Mouse (Mus musculus): ENCODE measurements around the gene Phactr3. TPM values are rescaled to one million over a fixed set of nuclear protein-coding genes. Genes with fewer than 3 reads are reported as not detected.

Phactr3 gene
- polyA plus RNA-seq, 1 experiment from 2014 or later: 1.8 TPM

DNA sequence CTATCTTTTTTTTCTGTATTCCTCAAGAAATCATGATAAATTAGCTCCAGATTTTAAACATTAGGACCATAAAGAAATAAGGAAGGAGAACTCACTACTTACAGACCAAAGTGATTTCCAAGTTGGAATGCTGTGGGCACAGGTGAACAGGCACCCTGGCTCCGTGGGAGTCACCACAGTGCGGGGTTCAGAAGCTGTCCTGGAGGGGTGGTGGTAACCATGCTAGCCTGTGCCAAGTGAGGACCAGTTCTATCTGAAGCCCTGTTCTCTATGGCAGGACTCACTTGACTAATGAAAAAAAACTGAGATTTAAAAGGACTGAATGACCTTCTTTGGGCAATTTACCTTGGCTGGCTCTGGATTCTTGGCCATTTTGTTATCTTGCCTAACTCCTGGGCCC is 10.9 kb downstream of the Phactr3 start:
- Histone ChIP-seq H3K36me3 (ENCODE audit: control insufficient read depth, insufficient read depth, low read length) (no peaks in the 10 kb centered on the region), H3K9ac (ENCODE audit: low read depth, low read length) (no peak overlapping the region), H3K4me1 (ENCODE audit: control insufficient read depth, insufficient read depth, low read length) (no peaks in the 10 kb centered on the region; the same call in 1 of the 2 replicates), H3K9me3 (ENCODE audit: control insufficient read depth, low read length) (no peaks in the 10 kb centered on the region), H3K27ac (replicated peaks; ENCODE audit: low read depth, low read length) (no peak overlapping the region), H3K27me3 (replicated peaks; ENCODE audit: control insufficient read depth, insufficient read depth, low read length) (no peaks in the 10 kb centered on the region), H3K4me2 (ENCODE audit: low read depth, low read length) (no peak overlapping the region), H3K4me3 (ENCODE audit: low read depth, low read length) (no peak overlapping the region)
- DNase-seq (ENCODE audit: low spot score) (no peak), ATAC-seq (ENCODE audit: low read depth) (no peak)
- WGBS: 67% methylated on average over 2 of the region's 2 CpGs

DNA sequence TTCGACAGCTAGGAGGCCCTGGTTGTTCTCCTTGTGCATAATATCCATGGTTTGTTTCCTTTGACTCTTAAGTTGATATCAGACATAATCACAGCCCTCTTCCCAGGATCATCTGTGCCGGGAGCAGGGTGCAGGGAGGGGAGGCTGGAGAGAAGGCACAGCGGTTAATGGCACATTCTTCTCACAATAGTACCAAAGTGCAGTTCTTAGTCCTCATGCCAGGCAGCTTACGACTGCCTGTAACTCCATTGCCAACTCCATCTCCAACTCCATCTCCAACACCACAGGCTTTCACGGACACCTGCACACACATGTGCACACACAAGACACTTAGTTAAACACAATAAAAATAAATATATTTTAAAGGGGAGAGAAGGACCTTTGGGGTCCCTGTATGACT is 11.8 kb downstream of the Phactr3 start:
- no peaks in the 10 kb centered on the region; the same call in 1 of the 2 replicates for H3K4me1 ChIP-seq (ENCODE audit: control insufficient read depth, insufficient read depth, low read length)
- H3K9me3 ChIP-seq (ENCODE audit: control insufficient read depth, low read length): no peaks in the 10 kb centered on the region
- no peak for DNase-seq (ENCODE audit: low spot score)
- no peak overlapping the region for H3K4me2 ChIP-seq (ENCODE audit: low read depth, low read length)
- H3K36me3 ChIP-seq (ENCODE audit: control insufficient read depth, insufficient read depth, low read length): no peaks in the 10 kb centered on the region
- no peaks in the 10 kb centered on the region for H3K27me3 ChIP-seq (replicated peaks; ENCODE audit: control insufficient read depth, insufficient read depth, low read length)
- H3K4me3 ChIP-seq (ENCODE audit: low read depth, low read length): no peak overlapping the region
- no peak overlapping the region for H3K9ac ChIP-seq (ENCODE audit: low read depth, low read length)
- no peak for ATAC-seq (ENCODE audit: low read depth)
- WGBS: 80% methylated on average over 5 of the region's 5 CpGs
- no peak overlapping the region for H3K27ac ChIP-seq (replicated peaks; ENCODE audit: low read depth, low read length)

DNA sequence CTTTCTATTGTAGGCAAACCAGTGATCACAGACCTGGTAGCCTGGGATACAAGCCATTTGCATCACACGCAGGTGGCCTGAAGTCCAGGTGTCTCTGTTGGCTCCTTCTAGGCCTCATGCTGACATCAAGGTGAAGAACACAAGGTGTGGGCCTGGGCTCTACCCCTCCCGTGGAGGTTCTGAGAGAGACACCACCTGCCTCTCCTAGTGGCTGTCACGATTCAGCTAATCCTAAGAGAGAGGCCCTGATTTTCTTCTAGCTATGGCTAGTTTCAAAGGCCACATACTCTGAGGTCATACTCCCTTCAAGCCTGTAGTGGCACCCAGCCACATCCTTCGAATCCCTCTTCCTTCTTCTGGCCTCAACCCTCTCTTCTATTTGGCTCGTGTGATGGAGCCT is 12.2 kb downstream of the Phactr3 start:
- Histone ChIP-seq H3K27me3 (replicated peaks; ENCODE audit: control insufficient read depth, insufficient read depth, low read length) (no peaks in the 10 kb centered on the region), H3K4me2 (ENCODE audit: low read depth, low read length) (no peak overlapping the region), H3K4me1 (ENCODE audit: control insufficient read depth, insufficient read depth, low read length) (no peaks in the 10 kb centered on the region; the same call in 1 of the 2 replicates), H3K4me3 (ENCODE audit: low read depth, low read length) (no peak overlapping the region), H3K27ac (replicated peaks; ENCODE audit: low read depth, low read length) (no peak overlapping the region), H3K36me3 (ENCODE audit: control insufficient read depth, insufficient read depth, low read length) (no peaks in the 10 kb centered on the region), H3K9ac (ENCODE audit: low read depth, low read length) (no peak overlapping the region), H3K9me3 (ENCODE audit: control insufficient read depth, low read length) (no peaks in the 10 kb centered on the region)
- ATAC-seq (ENCODE audit: low read depth) (no peak), DNase-seq (ENCODE audit: low spot score) (no peak)
- 72% methylated on average over 5 of the region's 5 CpGs for WGBS

DNA sequence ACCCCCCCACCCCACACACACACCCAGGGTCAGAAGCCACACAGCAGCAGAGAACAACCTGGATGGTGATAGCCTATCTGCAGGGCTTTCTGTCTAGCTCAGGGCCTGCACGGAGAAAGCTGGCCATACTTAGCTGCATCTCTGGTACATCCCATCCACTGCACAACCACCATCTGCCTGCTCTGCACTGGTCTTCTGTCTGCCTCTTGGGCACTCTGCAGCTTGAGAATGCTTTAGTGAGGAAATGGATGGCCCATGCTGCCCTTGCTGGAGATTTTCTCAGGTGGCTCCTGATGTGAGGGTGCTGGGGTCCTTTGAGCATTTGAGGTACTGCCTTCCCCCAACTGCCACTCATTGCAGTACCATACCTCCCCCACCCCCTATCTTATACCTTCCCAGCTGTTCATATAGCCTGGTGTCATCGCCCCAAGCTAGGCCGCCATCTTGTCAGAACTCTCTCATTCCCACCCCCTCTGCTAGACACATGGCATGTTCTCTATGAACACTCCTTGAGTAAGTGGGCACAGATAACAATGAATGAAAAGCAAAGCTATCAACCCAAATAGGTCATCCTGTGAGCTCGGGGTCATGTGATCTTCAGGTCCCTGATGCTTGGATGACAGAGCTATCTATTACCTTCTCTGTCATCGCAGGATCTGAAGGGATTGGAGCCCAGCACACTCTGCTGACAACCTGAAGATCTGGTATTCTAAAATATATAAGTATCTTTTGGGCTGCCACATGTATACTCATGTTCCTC is 13.0 kb downstream of the Phactr3 start:
- DNase-seq (ENCODE audit: low spot score) (no peak), ATAC-seq (ENCODE audit: low read depth) (no peak)
- no peak overlapping the region for H3K27ac ChIP-seq (replicated peaks; ENCODE audit: low read depth, low read length)

DNA sequence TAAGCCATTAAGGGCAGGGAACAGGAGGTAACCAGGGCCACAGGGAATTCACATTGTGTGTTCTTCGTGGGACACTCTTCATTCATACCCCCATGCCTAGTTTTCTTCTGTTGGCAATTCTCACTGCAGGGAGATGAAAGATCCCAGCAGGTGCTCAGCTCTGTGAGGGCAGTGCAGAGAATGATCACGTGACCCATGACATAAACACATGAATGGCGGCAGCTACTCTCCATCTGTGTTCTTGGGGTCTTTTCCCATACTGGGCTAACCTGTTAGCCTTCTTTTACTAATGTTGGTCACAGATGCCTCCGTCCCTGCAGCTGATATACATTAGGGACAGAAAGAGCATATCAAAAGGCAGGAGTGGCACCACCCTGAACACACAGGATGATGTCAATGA is 16.9 kb downstream of the Phactr3 start:
- no peak for DNase-seq (ENCODE audit: low spot score)
- WGBS: 44% methylated on average over 4 of the region's 4 CpGs

More for the DNA sequence above, 13.0 kb downstream of the Phactr3 start:
- H3K36me3 ChIP-seq (ENCODE audit: control insufficient read depth, insufficient read depth, low read length): no peaks in the 10 kb centered on the region
- H3K4me1 ChIP-seq (ENCODE audit: control insufficient read depth, insufficient read depth, low read length): no peaks in the 10 kb centered on the region; the same call in 1 of the 2 replicates
- H3K27me3 ChIP-seq (replicated peaks; ENCODE audit: control insufficient read depth, insufficient read depth, low read length): no peaks in the 10 kb centered on the region
- no peak overlapping the region for H3K4me2 ChIP-seq (ENCODE audit: low read depth, low read length)
- no peak overlapping the region for H3K9ac ChIP-seq (ENCODE audit: low read depth, low read length)
- H3K4me3 ChIP-seq (ENCODE audit: low read depth, low read length): no peak overlapping the region
- H3K9me3 ChIP-seq (ENCODE audit: control insufficient read depth, low read length): no peaks in the 10 kb centered on the region
- 89% methylated on average over 5 of the region's 5 CpGs for WGBS

DNA sequence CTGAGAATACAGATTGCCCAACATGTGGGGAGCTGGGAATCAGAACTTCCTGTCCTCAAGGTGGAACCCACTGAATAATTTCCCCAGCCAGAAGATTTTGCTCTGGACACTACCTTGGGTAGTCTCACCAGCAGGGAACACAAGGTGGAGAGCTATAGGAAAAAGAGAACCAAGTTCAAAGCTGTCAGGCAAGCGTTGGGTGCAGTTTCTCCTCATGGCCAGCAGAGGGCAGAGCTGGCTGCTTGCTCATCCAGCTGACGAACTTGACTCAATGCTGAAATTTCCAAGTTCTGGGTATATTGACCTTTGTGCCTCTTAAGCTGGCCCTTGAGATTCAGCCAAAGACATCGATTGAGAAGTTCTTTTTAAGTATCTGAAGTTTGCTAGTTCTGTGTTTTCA is 18.7 kb downstream of the Phactr3 start:
- Histone ChIP-seq H3K36me3 (ENCODE audit: control insufficient read depth, insufficient read depth, low read length) (no peaks in the 10 kb centered on the region), H3K27me3 (replicated peaks; ENCODE audit: control insufficient read depth, insufficient read depth, low read length) (peaks cover 13% of the 10 kb centered on the region), H3K27ac (replicated peaks; ENCODE audit: low read depth, low read length) (no peak overlapping the region), H3K4me1 (ENCODE audit: control insufficient read depth, insufficient read depth, low read length) (0 out of 2 replicates have a peak, but pooled peaks cover 3% of the 10 kb centered on the region), H3K4me2 (ENCODE audit: low read depth, low read length) (no peak overlapping the region), H3K9ac (ENCODE audit: low read depth, low read length) (no peak overlapping the region), H3K9me3 (ENCODE audit: control insufficient read depth, low read length) (no peaks in the 10 kb centered on the region), H3K4me3 (ENCODE audit: low read depth, low read length) (no peak overlapping the region)
- 7% methylated on average over 3 of the region's 3 CpGs for WGBS
- ATAC-seq (ENCODE audit: low read depth): 0 out of 2 replicates have a peak, but pooled peaks have one; percentile 41
- peak; percentile 54 for DNase-seq (ENCODE audit: low spot score)

More for the DNA sequence above, 16.9 kb downstream of the Phactr3 start:
- ATAC-seq (ENCODE audit: low read depth): no peak
- H3K9ac ChIP-seq (ENCODE audit: low read depth, low read length): no peak overlapping the region
- no peaks in the 10 kb centered on the region for H3K27me3 ChIP-seq (replicated peaks; ENCODE audit: control insufficient read depth, insufficient read depth, low read length)
- no peak overlapping the region for H3K27ac ChIP-seq (replicated peaks; ENCODE audit: low read depth, low read length)
- no peak overlapping the region for H3K4me3 ChIP-seq (ENCODE audit: low read depth, low read length)
- no peaks in the 10 kb centered on the region for H3K36me3 ChIP-seq (ENCODE audit: control insufficient read depth, insufficient read depth, low read length)
- H3K4me1 ChIP-seq (ENCODE audit: control insufficient read depth, insufficient read depth, low read length): no peaks in the 10 kb centered on the region
- no peaks in the 10 kb centered on the region for H3K9me3 ChIP-seq (ENCODE audit: control insufficient read depth, low read length)
- no peak overlapping the region for H3K4me2 ChIP-seq (ENCODE audit: low read depth, low read length)

DNA sequence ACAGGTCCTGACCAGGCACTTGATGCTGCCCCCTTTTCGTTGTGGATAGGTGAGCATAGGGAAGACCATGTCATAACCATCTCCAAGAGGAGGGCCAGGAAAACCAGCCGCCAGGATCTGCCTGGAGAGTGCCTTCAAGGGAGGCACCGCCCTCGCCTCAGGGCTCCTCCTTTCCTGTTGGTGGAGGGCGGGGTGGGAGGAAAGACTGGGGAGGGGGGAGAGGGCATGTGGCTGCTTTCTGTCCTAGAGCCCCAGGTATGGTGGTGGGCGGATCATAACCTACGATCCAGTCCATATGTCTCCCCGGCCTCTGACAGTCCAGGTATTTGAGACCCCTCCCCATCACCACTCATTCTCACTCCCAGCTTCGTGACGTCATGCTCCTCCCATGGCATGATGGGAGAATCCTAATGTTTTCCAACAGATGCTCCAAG is 22.7 kb downstream of the Phactr3 start:
- DNase-seq (ENCODE audit: low spot score) (no peak), ATAC-seq (ENCODE audit: low read depth) (0 out of 2 replicates have a peak, but pooled peaks have one; percentile 13)
- 0% methylated on average over 9 of the region's 10 CpGs for WGBS
- H3K4me2 ChIP-seq (ENCODE audit: low read depth, low read length): peak overlapping the region; percentile 57
- H3K9ac ChIP-seq (ENCODE audit: low read depth, low read length): no peak overlapping the region
- no peaks in the 10 kb centered on the region for H3K9me3 ChIP-seq (ENCODE audit: control insufficient read depth, low read length)
- peaks cover 34% of the 10 kb centered on the region for H3K27me3 ChIP-seq (replicated peaks; ENCODE audit: control insufficient read depth, insufficient read depth, low read length)
- no peaks in the 10 kb centered on the region for H3K36me3 ChIP-seq (ENCODE audit: control insufficient read depth, insufficient read depth, low read length)
- 0 out of 2 replicates have a peak, but pooled peaks cover 3% of the 10 kb centered on the region for H3K4me1 ChIP-seq (ENCODE audit: control insufficient read depth, insufficient read depth, low read length)
- H3K4me3 ChIP-seq (ENCODE audit: low read depth, low read length): peak overlapping the region; percentile 35; the same call in 1 of the 2 replicates
- H3K27ac ChIP-seq (replicated peaks; ENCODE audit: low read depth, low read length): no peak overlapping the region

DNA sequence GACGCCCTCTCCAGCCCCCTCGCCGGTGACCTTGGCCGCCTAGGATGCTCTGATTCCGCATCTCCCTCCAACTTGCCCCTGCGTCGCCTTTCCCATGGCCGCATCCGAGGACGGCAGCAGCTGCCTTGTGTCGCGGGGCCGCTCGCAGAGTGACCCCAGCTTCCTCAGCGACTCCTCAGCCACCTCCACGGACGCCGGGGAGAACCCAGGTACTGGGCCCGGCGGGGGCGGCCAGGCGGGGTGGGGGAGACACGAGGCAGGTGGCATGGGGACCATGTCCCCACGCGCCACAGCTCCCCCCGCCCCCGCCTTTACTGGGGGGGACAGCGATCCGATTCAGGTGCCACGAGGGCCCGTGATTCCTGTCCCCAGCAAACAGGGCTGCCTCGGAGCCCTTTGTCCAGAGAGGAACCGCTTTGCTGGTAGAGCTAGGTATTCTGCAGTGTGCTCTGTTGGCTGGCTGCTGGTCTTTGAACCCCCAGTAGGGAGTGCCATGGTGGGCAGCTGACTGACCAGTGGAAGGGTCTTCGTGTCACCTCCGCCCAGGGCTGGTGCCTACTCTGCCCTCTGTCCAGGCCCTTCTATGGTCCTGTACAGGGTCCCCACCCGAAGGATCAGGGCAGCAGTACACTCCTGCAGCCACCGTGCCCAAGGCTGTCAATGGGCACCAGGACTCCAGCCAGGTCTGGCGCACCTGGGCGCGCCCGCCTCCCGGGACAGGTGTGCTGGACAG is 23.7 kb downstream of the Phactr3 start:
- ATAC-seq (ENCODE audit: low read depth) (0 out of 2 replicates have a peak, but pooled peaks have one; percentile 30), DNase-seq (ENCODE audit: low spot score) (no peak)

More for the DNA sequence above, 23.7 kb downstream of the Phactr3 start:
- H3K36me3 ChIP-seq (ENCODE audit: control insufficient read depth, insufficient read depth, low read length): no peaks in the 10 kb centered on the region
- peak overlapping the region; percentile 57 for H3K4me2 ChIP-seq (ENCODE audit: low read depth, low read length)
- no peaks in the 10 kb centered on the region for H3K9me3 ChIP-seq (ENCODE audit: control insufficient read depth, low read length)
- peaks cover 34% of the 10 kb centered on the region for H3K27me3 ChIP-seq (replicated peaks; ENCODE audit: control insufficient read depth, insufficient read depth, low read length)
- peak overlapping the region; percentile 35 for H3K4me3 ChIP-seq (ENCODE audit: low read depth, low read length)
- H3K9ac ChIP-seq (ENCODE audit: low read depth, low read length): peak overlapping the region; percentile 54
- H3K27ac ChIP-seq (replicated peaks; ENCODE audit: low read depth, low read length): no peak overlapping the region
- WGBS: 15% methylated on average over 31 of the region's 42 CpGs
- 0 out of 2 replicates have a peak, but pooled peaks cover 3% of the 10 kb centered on the region for H3K4me1 ChIP-seq (ENCODE audit: control insufficient read depth, insufficient read depth, low read length)
